Mouse (Mus musculus) limb, embryonic 11.5 days (tissue): ENCODE data around the gene Dusp3. TPM values are rescaled to one million over a fixed set of nuclear protein-coding genes. Genes with fewer than 3 reads are reported as not detected.

Experiments used
- ATAC-seq: fragments of 200-750 bp; cut with Nextera tagmentation; 2 replicates; pipeline ENCODE4 v1.8.0; 2017; ENCODE audit warnings: low read depth; ENCODE audit not compliant: insufficient number of reproducible peaks, low FRiP score, low TSS enrichment
- DNase-seq: peaks from one replicate; pipeline ENCODE4 v3.0.0-alpha.2; 2015; ENCODE audit warnings: low spot score
- H3K27ac ChIP-seq: fragments of 300-500 bp; sonication (generic); replicated peaks from 2 replicates; pipeline ENCODE4 v1.5.1; 2014; ENCODE audit warnings: low read depth, mild to moderate bottlenecking, low read length
- H3K27me3 ChIP-seq: fragments of 300-500 bp; sonication (generic); 2 replicates; pipeline ENCODE4 v1.6.1; 2014; ENCODE audit warnings: mild to moderate bottlenecking, low read length, mixed read lengths; ENCODE audit not compliant: control insufficient read depth, insufficient read depth
- H3K36me3 ChIP-seq: fragments of 300-500 bp; sonication (generic); 2 replicates; pipeline ENCODE4 v1.6.1; 2014; ENCODE audit warnings: mild to moderate bottlenecking, low read length, moderate library complexity, mixed read lengths; ENCODE audit not compliant: control insufficient read depth, insufficient read depth
- H3K4me1 ChIP-seq: fragments of 300-500 bp; sonication (generic); 2 replicates; pipeline ENCODE4 v1.6.1; 2014; ENCODE audit warnings: low read length, mixed read lengths; ENCODE audit not compliant: control insufficient read depth, insufficient read depth
- H3K4me2 ChIP-seq: fragments of 300-500 bp; sonication (generic); 2 replicates; pipeline ENCODE4 v1.6.1; 2014; ENCODE audit warnings: low read depth, mild to moderate bottlenecking, moderate library complexity; ENCODE audit not compliant: severe bottlenecking
- H3K4me3 ChIP-seq: fragments of 300-500 bp; sonication (generic); 2 replicates; pipeline ENCODE4 v1.5.1; 2014; ENCODE audit warnings: low read depth, low read length
- H3K9ac ChIP-seq: fragments of 300-500 bp; sonication (generic); 2 replicates; pipeline ENCODE4 v1.6.1; 2014; ENCODE audit warnings: mild to moderate bottlenecking, low read length
- H3K9me3 ChIP-seq: fragments of 300-500 bp; sonication (generic); 2 replicates; pipeline ENCODE4 v1.6.1; 2016; ENCODE audit warnings: low read length; ENCODE audit not compliant: control insufficient read depth
- WGBS: fragments of 180-500 bp; shearing (Covaris S2); extraction: QIAGEN DNeasy Blood & Tissue Kit; methylation state at CpG from one replicate; pipeline ENCODE4 v1.1.7; 2014; 5-methylcytosine and 5-hydroxymethylcytosine counted together
- polyA plus RNA-seq: library from polyadenylated mRNA; unstranded; fragments of >200 nt; fragmentation: Nextera tagmentation; extraction: Ambion mirVana; gene quantifications from 2 replicates; pipeline ENCODE4 v1.2.1, GENCODE M21; 2014

Gene Dusp3
- polyA plus RNA-seq, 1 experiment from 2014 or later = 11.3 TPM

DNA sequence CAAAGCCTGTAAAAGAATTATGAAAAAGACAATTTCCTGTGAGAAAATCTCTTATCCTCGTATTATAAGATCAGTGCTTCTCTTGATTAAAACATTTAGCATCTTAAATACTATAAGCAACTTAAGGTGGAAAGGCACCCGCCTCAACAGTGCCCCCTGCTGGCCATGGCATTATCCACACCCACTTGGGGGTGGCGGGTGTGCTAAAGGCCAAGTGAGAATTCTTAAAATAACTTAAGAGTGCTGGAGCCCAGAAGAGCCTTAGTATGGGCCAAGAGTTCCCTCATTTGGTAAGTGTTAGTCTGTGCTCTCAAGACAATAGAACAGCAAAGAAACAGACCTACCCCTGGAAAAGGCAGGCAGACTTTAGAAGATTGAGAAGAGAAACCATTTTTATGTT lies 15.4 kb downstream of the Dusp3 start:
- Histone ChIP-seq H3K9me3 (no peaks in the 10 kb centered on the region), H3K9ac (no peak overlapping the region), H3K36me3 (no peaks in the 10 kb centered on the region; the same call in 1 of the 2 replicates), H3K4me1 (peaks cover 32% of the 10 kb centered on the region), H3K27me3 (peaks cover 7% of the 10 kb centered on the region), H3K4me3 (no peak overlapping the region), H3K4me2 (no peak overlapping the region), H3K27ac (no peak overlapping the region)
- WGBS = 38% methylated on average over 3 of the region's 3 CpGs
- DNase-seq (peak; percentile 48), ATAC-seq (no peak)

GRCm38 (mm10) chr11:101969835-101970234 lies 17.0 kb downstream of the Dusp3 start:
- no peaks in the 10 kb centered on the region for H3K36me3 ChIP-seq
- H3K4me1 ChIP-seq = peaks cover 35% of the 10 kb centered on the region
- no peak for ATAC-seq
- 77% methylated on average over 13 of the region's 13 CpGs for WGBS
- peaks cover 23% of the 10 kb centered on the region for H3K27me3 ChIP-seq
- H3K27ac ChIP-seq = no peak overlapping the region
- H3K9me3 ChIP-seq = no peaks in the 10 kb centered on the region
- no peak overlapping the region for H3K4me2 ChIP-seq
- no peak overlapping the region for H3K9ac ChIP-seq
- H3K4me3 ChIP-seq = no peak overlapping the region
- DNase-seq = no peak

GRCm38 (mm10) chr11:101968791-101969190 lies 18.0 kb downstream of the Dusp3 start:
- Histone ChIP-seq H3K9me3 (no peaks in the 10 kb centered on the region), H3K4me3 (no peak overlapping the region), H3K27ac (no peak overlapping the region), H3K27me3 (peaks cover 33% of the 10 kb centered on the region), H3K9ac (no peak overlapping the region), H3K4me1 (peaks cover 32% of the 10 kb centered on the region), H3K36me3 (no peaks in the 10 kb centered on the region), H3K4me2 (no peak overlapping the region)
- DNase-seq (peak; percentile 90), ATAC-seq (no peak)
- under 1% methylated on average over 5 of the region's 5 CpGs for WGBS

- Histone ChIP-seq H3K4me2 (no peak overlapping the region), H3K27ac (no peak overlapping the region), H3K4me3 (no peak overlapping the region), H3K27me3 (peaks cover 38% of the 10 kb centered on the region), H3K9ac (no peak overlapping the region), H3K4me1 (peaks cover 27% of the 10 kb centered on the region), H3K9me3 (no peaks in the 10 kb centered on the region), H3K36me3 (no peaks in the 10 kb centered on the region)
- DNase-seq (no peak), ATAC-seq (0 out of 2 replicates have a peak, but pooled peaks have one; percentile 32)
- 0% methylated on average over 7 of the region's 7 CpGs for WGBS
Observed at GRCm38 (mm10) chr11:101968311-101968710, 18.5 kb downstream of the Dusp3 start.

DNA sequence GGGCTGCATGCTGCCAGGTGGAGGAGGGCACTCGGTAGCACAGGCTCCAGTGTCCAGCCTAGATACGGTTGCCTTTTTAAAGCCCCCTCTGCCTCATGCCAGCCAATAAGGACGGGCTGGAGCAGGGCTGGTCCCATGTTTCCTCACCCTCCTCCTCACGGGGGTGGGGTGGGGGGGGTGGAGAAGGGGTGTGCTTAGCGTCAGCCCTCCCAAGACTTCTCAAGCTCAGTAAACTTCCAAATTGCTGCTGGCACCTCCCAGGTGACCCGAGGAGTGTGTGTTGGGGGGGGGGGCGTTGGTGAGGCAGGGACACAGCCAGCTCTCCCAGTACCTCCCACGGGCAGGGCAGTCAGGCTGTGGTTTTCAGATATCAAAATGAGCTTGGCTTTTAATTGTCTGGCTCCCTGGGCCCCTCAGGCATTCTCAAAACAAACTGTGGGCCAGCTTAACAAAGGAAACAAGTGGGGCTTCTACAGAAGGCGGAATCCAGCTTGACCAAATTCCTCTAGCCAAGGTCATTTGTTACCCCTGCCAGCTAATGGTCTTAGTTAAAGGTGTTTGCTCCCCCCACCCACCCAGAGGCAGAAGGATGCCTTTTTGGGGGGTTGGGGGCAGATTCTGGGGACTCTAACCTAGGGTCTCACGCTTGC lies 19.7 kb downstream of the Dusp3 start, which contains the start of gene Sost:
TSS of gene Sost (minus strand) at position 51 of the 650 bp plus-strand sequence.
- no peak for DNase-seq
- ATAC-seq = no peak
- Histone ChIP-seq H3K4me2 (no peak within 1 kb of the TSS; the same call in 1 of the 2 replicates), H3K9ac (no peak within 1 kb of the TSS), H3K36me3 (no peaks in the 10 kb centered on the region), H3K4me1 (peaks cover 20% of the 10 kb centered on the region), H3K27ac (no peak within 1 kb of the TSS), H3K9me3 (no peaks in the 10 kb centered on the region), H3K4me3 (peak within 1 kb of the TSS; percentile 3; the same call in 1 of the 2 replicates), H3K27me3 (peaks cover 42% of the 10 kb centered on the region)
- WGBS = 19% methylated on average over 10 of the region's 10 CpGs

DNA sequence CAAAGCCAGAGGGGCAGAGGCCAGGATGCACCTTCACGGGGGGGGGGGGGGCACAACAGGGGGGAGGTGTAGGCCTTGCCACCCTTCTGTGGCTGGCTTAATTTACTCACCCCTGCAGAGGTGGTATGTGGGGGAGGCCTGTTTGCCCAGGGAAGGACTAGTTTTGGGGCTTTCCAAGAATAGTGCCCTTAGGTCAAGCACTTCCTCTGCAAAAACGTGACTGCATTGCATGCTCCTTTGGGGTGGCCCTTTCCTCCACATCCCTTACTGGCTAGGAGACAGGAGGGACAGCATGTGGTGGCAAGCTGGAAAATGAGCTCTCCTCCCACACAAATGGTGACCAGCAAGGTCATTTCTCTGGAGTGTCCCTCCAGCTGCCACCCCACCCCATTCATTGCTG lies 21.3 kb downstream of the Dusp3 start:
- peaks cover 53% of the 10 kb centered on the region for H3K27me3 ChIP-seq
- no peak overlapping the region for H3K27ac ChIP-seq
- H3K4me2 ChIP-seq = no peak overlapping the region
- DNase-seq (peak; percentile 27), ATAC-seq (no peak)
- 7% methylated on average over 2 of the region's 2 CpGs for WGBS
- H3K4me1 ChIP-seq = peaks cover 20% of the 10 kb centered on the region
- no peak overlapping the region for H3K9ac ChIP-seq
- no peaks in the 10 kb centered on the region for H3K9me3 ChIP-seq
- no peaks in the 10 kb centered on the region for H3K36me3 ChIP-seq
- H3K4me3 ChIP-seq = no peak overlapping the region

DNA sequence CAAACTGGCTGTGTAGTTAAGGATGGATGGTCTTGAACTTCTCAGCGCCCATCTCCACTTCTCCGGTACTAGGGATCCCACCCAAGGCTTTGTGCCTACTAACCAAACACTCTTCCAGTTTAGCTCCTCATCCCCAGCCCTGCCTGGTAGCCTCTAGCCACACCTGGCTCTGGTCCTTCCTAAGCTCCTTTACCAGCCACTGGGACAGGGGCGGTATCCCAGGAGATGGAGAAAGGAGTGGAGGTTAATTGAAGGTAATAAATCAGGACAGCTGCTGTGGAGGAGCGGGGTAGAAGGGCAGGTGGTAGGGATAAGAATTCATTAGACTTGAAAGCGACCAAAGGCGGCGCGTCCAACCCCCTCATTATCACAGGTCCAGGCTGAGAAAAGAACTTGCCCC lies 22.2 kb downstream of the Dusp3 start:
- no peaks in the 10 kb centered on the region for H3K36me3 ChIP-seq
- no peak for ATAC-seq
- DNase-seq = peak; percentile 46
- no peak overlapping the region for H3K9ac ChIP-seq
- peak overlapping the region; percentile 44; the same call in 1 of the 2 replicates for H3K4me3 ChIP-seq
- no peak overlapping the region for H3K27ac ChIP-seq
- WGBS = 0% methylated on average over 8 of the region's 8 CpGs
- H3K9me3 ChIP-seq = no peaks in the 10 kb centered on the region
- H3K27me3 ChIP-seq = peaks cover 53% of the 10 kb centered on the region
- peaks cover 20% of the 10 kb centered on the region for H3K4me1 ChIP-seq
- H3K4me2 ChIP-seq = no peak overlapping the region

DNA sequence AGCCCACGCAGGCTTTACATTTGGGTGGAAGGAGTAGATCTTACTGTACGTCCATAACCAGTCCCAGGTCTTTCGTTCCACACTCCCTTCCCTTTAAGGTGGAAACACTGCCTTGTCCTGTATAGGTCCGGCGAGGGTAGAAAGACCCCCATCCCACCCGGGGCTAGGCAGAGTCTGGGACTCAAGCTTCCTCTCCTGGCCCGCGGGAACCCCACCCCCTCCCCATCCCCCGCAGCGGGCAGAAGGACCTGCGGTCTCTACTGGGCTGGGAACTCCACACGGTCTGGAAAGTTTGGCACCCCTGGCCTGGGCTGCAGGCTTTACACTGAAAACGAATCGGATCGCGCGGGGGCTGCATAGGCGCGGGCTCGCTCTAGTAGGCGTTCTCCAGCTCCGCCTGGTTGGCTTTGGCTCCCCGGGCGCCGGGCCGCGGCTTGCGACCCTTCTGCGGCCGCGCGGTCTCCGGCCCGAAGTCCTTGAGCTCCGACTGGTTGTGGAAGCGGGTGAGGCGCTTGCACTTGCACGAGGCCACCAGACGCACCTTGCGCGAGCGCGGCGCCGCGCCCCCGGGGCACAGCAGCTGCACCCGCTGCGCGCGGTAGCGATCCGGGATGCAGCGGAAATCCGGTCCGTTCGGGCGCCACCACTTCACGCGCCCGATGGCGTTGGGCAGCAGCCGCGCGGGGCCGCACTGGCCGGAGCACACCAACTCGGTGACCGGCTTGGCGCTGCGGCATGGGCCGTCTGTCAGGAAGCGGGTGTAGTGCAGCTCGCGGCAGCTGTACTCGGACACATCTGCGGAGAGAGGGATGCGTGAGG lies 23.1 kb downstream of the Dusp3 start:
- Histone ChIP-seq H3K27ac (no peak overlapping the region), H3K9me3 (no peaks in the 10 kb centered on the region), H3K9ac (peak overlapping the region; percentile 57), H3K27me3 (peaks cover 53% of the 10 kb centered on the region), H3K4me2 (peak overlapping the region; percentile 91), H3K36me3 (no peaks in the 10 kb centered on the region), H3K4me3 (peak overlapping the region; percentile 44), H3K4me1 (peaks cover 20% of the 10 kb centered on the region)
- ATAC-seq = no peak
- under 1% methylated on average over 78 of the region's 78 CpGs for WGBS
- DNase-seq = peak; percentile 67
